Mouse (Mus musculus) cerebellum, adult 11 months (tissue): ENCODE measurements around the gene Fgd5.

ENCODE experiments used
- DNase-seq: peaks from one replicate; pipeline ENCODE4 v3.0.0; 2022

Gene Fgd5

DNA sequence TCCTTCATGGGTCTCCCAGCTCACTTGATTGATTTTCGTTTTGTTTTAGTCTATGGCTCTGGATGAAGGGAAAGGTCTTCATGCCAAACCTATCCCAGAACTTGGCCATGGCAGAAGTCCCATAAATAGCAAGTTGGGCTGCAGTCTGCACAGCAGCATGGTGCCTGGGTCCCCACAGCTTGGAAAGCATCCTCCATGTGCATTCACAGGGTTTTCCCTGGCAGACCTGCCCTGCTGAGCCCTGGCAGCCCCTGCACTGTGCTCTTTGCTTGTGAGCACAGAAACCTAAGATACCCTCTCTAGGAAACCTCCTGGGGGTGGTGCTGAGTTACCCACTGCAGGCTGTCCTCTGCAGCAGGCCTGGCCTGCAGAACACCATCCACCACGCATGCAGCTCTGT lies 32.2 kb downstream of the Fgd5 start:
- DNase-seq = no peak

- no peak for DNase-seq
Measured at GRCm38 (mm10) chr6:92012413-92012812, 33.7 kb downstream of the Fgd5 start.

DNA sequence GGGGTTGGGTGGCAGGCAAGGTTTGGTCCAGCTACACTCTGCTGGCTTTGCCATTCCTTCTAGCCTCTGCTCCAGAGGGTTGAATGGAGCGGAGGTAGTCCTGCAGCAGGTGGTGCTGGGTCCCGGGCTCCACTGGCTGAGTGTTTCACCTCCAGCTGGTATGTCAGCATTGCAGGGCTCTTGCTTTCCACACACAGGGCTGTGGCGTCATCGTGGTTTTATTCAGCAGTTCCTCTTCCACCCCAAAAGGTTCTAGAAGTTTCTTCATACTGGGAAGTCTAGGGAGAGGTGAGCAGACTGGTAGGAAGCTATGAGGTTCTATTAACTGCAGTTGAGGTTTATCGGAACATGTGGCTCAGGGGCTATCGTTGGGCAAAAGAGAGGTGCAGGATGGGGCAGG lies 34.4 kb downstream of the Fgd5 start:
- no peak for DNase-seq

GRCm38 (mm10) chr6:92013620-92014019 lies 34.9 kb downstream of the Fgd5 start:
- DNase-seq = no peak

DNA sequence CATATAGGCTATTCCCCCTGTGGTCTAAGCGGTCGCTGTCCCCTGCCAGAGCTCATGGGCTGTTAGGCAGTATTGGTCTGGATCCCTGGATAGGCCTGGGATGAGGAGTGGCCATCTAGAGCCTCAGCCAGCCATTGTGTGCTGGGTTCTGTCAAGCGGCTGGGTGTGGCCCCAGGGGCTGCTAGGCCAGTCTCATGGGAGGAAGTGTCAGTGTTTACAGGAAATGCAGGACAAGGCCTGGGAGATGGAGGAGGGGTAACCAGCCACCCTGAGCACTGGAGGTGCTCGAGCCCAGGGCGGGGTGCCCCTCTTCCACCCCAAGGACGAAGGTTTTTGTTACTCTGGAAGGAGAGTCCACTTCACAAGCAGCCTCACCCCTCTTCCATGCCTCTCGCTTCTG lies 36.3 kb downstream of the Fgd5 start:
- no peak for DNase-seq

- no peak for DNase-seq
Measured at GRCm38 (mm10) chr6:92015848-92016247, 37.2 kb downstream of the Fgd5 start.

DNA sequence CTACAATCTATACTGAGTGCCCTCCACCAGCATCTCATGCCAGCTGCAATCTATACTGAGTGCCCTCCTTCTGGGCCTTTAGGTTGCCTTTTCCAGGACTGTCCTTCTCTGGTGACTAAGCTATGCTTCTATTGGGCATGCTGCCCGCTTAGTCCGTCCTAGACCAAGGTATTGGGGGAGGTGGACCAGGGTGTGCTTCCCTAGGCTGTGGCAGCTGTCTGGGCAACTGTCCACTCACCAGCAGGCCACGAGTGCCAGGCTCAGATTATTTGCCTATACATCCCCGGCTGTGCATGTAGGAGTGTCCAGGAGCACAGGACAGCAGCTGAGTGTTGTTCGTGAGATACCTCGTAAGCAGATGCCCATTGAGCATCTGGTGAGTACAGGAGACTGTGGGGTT lies 38.1 kb downstream of the Fgd5 start:
- no peak for DNase-seq

- no peak for DNase-seq
Measured at GRCm38 (mm10) chr6:92018421-92018820, 39.7 kb downstream of the Fgd5 start.

DNA sequence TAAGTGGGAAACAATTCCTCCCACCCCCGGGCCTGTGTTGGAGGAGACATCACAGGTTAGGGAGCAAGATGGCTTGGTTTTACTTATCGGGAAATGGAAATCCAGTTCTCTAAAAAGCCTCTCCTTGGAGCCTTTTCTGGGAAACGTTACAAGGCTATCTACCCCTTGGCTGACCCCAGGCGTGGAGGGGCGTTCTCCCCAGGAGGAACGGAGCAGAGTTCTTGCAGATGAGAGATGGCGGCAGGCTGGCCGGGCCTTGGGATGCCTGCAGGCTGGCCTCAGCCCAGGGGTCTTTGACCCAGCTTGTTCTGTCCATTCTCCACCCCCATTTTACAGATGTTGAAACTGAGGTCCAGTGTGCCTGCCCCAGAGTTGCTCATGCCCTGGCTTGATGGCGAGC lies 42.4 kb downstream of the Fgd5 start:
- no peak for DNase-seq

DNA sequence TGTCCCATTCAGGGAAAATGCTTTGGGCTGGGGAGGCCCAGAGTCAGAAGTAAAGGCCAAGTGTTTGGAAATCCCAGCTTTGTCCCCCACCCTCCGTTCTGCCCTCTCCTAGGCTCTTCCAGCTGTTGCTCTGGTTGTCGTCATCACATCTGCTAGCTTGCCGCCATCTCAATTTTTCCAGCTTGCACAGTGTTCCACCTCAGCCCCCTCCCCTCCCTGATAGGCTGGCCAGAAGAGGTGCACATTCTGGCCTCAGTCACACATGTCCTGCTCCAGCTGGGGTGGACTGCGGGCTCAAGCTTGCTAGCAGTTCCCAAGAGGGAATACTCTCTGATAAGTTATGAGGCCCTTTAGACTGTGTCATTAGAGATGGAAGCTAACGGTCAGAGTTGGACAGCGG lies 42.8 kb downstream of the Fgd5 start:
- no peak for DNase-seq

- DNase-seq = no peak
Measured at GRCm38 (mm10) chr6:92025252-92025651, 46.6 kb downstream of the Fgd5 start.

DNA sequence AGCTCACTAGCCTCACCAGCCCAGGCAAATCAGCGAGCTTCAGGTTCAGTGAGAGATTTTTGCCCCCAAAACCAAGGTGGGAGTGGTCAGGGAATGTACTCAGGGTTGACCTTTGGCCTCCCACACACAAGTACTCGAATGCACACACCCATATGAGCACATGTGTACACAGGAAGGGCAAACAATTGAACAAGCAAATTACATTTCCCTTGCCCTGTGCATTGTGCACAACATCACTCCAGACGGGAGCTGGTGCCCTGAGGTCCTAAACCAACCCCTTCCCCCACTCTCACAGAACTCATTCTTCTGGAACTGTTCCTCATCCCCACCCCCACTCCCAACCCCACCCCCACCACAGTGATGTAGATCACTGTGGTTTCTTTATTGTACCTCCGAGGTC lies 48.7 kb downstream of the Fgd5 start:
- no peak for DNase-seq

DNA sequence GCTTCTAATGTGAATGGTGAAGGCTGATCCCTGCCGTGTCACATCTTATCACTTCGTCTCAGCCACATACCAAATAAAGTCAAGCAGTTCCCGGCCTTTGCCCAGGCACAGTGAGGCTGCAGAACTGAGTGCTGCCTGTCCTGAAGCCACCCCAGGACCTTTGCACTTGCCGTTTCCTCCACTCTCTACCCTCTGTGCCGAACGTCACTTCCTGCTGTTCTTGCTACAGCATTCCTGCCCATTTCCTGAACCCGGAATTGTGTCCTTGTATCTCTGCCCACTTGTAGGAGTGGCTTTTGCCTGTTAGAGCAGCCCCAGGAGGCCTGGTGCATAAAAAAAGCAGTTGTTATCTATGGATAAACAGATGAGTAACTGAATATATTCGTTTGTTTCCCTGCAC lies 52.0 kb downstream of the Fgd5 start:
- no peak for DNase-seq

DNA sequence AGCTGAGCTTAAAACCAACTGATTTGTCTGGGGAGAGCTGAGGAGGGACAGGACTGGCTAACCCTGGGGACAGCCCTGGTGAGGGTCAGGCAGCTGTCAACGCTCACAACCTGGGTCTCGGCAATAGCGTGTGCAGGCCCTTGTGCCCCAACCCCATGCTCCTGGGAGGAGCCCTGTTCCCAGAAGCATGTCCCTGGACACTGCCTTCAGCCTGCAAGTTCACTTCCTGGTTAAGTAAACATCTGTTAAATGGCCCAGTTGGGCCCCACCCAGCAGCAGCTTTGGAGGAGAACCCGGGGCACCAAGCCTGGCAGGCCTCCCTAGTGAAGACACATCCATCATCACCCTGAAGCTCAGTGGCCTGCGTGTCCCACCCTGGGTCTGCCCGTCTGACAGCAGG lies 56.0 kb downstream of the Fgd5 start:
- DNase-seq = no peak

GRCm38 (mm10) chr6:92036372-92036771 lies 57.7 kb downstream of the Fgd5 start:
- no peak for DNase-seq

DNA sequence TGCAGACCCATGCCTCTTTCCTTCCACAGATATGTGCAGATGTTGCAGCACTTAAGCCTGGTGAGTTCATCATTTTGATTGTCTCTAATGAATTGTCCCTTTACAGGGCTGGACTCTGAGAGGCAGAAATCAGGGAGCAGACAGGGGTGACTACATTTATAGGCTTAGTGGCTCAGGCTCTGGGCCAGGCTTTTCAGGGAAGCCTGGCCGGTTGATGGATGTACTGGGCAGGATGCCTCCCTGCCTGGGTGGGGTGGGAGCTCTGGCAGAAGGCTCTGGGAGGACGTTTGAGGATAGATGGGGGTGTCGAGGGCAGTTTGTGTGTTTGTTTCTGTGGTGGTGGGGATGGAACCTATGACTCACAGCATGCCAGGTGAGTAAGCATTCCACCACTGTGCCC lies 59.5 kb downstream of the Fgd5 start:
- DNase-seq = no peak

- DNase-seq = no peak
Measured at GRCm38 (mm10) chr6:92041271-92041670, 62.6 kb downstream of the Fgd5 start.

- DNase-seq = no peak
Measured at GRCm38 (mm10) chr6:92042055-92042454, 63.4 kb downstream of the Fgd5 start.

GRCm38 (mm10) chr6:92042850-92043249 lies 64.2 kb downstream of the Fgd5 start:
- no peak for DNase-seq

GRCm38 (mm10) chr6:92057768-92058167 lies 79.1 kb downstream of the Fgd5 start:
- DNase-seq = no peak

- no peak for DNase-seq
Measured at GRCm38 (mm10) chr6:92061725-92062124, 83.0 kb downstream of the Fgd5 start.

DNA sequence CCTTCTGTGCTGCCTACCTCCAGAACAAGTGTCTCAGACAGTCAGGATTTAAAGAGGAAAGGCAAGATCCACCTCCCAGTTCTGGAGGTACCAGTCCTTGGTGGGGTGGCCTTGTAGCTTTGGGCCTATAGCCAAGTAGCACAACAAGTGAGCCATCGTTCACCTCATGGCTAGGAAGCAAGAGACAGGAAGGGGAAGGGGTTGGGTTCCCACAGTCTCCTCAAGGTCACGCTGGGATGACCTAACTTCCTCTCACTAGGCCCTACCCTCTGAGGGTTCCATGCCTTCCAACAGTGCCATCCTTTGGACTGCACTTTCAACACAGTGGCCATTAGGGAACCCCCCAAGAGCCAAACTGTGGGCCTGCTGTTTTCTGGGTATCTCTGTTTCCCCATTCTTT lies 84.8 kb downstream of the Fgd5 start:
- no peak for DNase-seq

DNA sequence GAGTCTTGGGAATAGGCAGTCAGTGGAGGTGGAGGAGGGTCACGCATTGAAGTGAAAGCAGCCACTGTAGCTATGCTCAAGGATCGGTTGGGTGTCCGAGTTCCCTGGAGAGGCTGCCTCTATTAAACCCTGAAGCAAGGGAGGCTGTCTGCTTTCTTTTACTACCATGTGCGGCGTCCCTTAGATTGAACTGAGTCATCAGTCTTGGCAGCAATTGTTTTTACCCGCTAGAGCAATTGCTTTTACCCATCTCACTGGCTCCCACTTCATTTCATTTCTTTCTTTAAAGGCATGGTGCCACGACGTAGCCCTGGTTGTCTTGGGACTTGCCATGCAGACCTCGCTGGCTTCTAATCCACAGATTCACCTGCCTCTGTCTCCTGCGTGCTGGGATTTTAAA lies 85.4 kb downstream of the Fgd5 start:
- DNase-seq = no peak

- DNase-seq = no peak
Measured at GRCm38 (mm10) chr6:92065721-92066496, 87.2 kb downstream of the Fgd5 start.

- DNase-seq = peak; percentile 67
Measured at GRCm38 (mm10) chr6:92067146-92067790, 88.6 kb downstream of the Fgd5 start.
